Mouse (Mus musculus) cortical plate, adult 2 months (tissue): ENCODE measurements around the gene Ifitm6. TPM values are rescaled to one million over a fixed set of nuclear protein-coding genes. Genes with fewer than 3 reads are reported as not detected.

Source experiments
- H3K27ac ChIP-seq: fragments of 200-500 bp; 2 replicates; pipeline ENCODE4 v1.5.1; 2012; ENCODE audit warnings: low read length, control low read depth, inconsistent platforms; ENCODE audit not compliant: insufficient read depth
- H3K4me1 ChIP-seq: fragments of 200-500 bp; 2 replicates; pipeline ENCODE4 v1.6.1; 2011; ENCODE audit warnings: low read length; ENCODE audit not compliant: control insufficient read depth, insufficient read depth
- H3K4me3 ChIP-seq: fragments of 200-500 bp; 2 replicates; pipeline ENCODE4 v1.5.1; 2011; ENCODE audit warnings: mild to moderate bottlenecking, low read length, control low read depth; ENCODE audit not compliant: insufficient read depth
- CTCF ChIP-seq: fragments of 200-500 bp; IDR thresholded peaks from 2 replicates; pipeline ENCODE4 v1.5.1; 2011; ENCODE audit warnings: mild to moderate bottlenecking, control low read depth, low read length; ENCODE audit not compliant: insufficient read depth; ENCODE audit errors: extremely low read depth
- POLR2A ChIP-seq: fragments of 200-500 bp; IDR thresholded peaks from 2 replicates; pipeline ENCODE4 v1.6.1; 2011; ENCODE audit warnings: mild to moderate bottlenecking, low read length, control low read depth; ENCODE audit not compliant: insufficient read depth; ENCODE audit errors: extremely low read depth
- polyA plus RNA-seq: library from polyadenylated mRNA; depleted of rRNA; stranded (reverse); fragments of >200 nt; gene quantifications from 2 replicates; pipeline ENCODE4 v1.2.3, GENCODE M21; 2012

The Ifitm6 gene
- polyA plus RNA-seq, 1 experiment, result 1.3 TPM

- Histone ChIP-seq H3K27ac (no peak overlapping the region), H3K4me1 (peaks cover 2% of the 10 kb centered on the region; the same call in 1 of the 2 replicates), H3K4me3 (no peak overlapping the region)
- no peak for TF ChIP-seq POLR2A
Measured at GRCm38 (mm10) chr7:141056976-141057375, 39.3 kb upstream of the Ifitm6 start.

GRCm38 (mm10) chr7:141055785-141056184 lies 38.1 kb upstream of the Ifitm6 start:
- no peak overlapping the region for H3K27ac ChIP-seq
- TF ChIP-seq CTCF, result no peak
- no peak for TF ChIP-seq POLR2A
- H3K4me1 ChIP-seq, result no peaks in the 10 kb centered on the region
- H3K4me3 ChIP-seq, result no peak overlapping the region

DNA sequence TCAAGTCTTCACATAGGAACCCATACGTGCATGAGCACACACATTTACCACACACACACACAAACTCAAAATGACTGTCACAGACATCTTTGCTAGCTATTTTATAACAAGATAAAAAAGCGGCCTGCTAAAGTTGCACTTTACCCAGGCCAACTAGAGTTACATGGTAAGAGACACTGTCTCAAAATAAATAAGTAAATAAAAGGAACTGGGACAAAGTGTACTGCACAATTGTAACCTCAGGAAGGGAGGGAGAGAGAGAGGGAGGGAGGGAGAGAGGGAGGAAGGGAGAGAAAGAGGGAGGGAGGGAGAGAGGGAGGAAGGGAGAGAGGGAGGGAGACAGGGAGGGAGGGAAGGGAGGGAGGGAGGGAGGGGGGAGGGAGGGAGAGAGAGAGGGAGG lies 34.7 kb upstream of the Ifitm6 start:
- Histone ChIP-seq H3K4me1 (peaks cover 4% of the 10 kb centered on the region), H3K4me3 (no peak overlapping the region), H3K27ac (no peak overlapping the region)
- TF ChIP-seq POLR2A (no peak), CTCF (no peak)

GRCm38 (mm10) chr7:141052016-141052415 lies 34.3 kb upstream of the Ifitm6 start:
- H3K4me3 ChIP-seq, result no peak overlapping the region
- TF ChIP-seq CTCF, result no peak
- no peak for TF ChIP-seq POLR2A
- H3K4me1 ChIP-seq, result peaks cover 5% of the 10 kb centered on the region
- H3K27ac ChIP-seq, result no peak overlapping the region

DNA sequence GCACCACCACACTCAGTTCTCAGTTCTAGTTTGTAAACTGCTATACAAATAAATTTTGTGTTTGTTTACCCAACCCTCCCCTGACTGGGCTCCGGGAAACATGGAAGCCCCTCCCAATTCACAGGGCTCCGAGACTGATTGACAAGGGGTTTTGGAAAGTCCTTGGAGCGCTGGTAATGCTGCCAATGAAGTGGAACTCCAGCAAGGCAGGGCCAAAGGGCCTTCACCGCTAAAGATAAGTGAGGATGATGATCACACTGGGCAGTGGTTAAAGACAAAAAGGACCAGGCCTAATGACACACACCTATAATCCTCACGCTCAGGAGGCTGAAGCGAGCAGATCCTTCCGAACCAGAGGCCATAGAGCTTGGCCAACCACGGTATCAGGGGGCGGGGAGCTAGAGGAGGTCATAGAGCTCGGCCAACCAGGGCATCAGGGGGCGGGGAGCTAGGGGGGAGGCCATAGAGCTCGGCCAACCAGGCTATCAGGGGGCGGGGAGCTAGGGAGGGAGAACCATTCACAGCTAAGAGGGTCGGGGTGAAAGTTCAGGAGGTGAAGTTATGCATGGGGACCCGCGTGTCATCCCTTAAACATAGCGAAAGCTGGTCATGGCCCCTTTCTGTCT lies 33.4 kb upstream of the Ifitm6 start:
- TF ChIP-seq POLR2A (no peak), CTCF (no peak)
- Histone ChIP-seq H3K27ac (no peak overlapping the region), H3K4me1 (peaks cover 5% of the 10 kb centered on the region), H3K4me3 (no peak overlapping the region)

- no peak overlapping the region for H3K4me3 ChIP-seq
- peaks cover 5% of the 10 kb centered on the region for H3K4me1 ChIP-seq
- TF ChIP-seq POLR2A (no peak), CTCF (no peak)
- H3K27ac ChIP-seq, result no peak overlapping the region
Measured at GRCm38 (mm10) chr7:141049326-141049725, 31.6 kb upstream of the Ifitm6 start.

GRCm38 (mm10) chr7:141048226-141049218 lies 30.8 kb upstream of the Ifitm6 start:
- TF ChIP-seq CTCF (peak; percentile 79), POLR2A (no peak)
- Histone ChIP-seq H3K4me1 (peaks cover 5% of the 10 kb centered on the region), H3K4me3 (peak overlapping the region; percentile 6; the same call in 1 of the 2 replicates), H3K27ac (no peak overlapping the region)

GRCm38 (mm10) chr7:141047581-141048225 lies 30.0 kb upstream of the Ifitm6 start:
- Histone ChIP-seq H3K4me3 (peak overlapping the region; percentile 6; the same call in 1 of the 2 replicates), H3K27ac (peak overlapping the region; percentile 24; the same call in 1 of the 2 replicates), H3K4me1 (peaks cover 5% of the 10 kb centered on the region)
- TF ChIP-seq CTCF (no peak), POLR2A (peak; percentile 30; the same call in 1 of the 2 replicates)

GRCm38 (mm10) chr7:141046931-141047580 lies 29.3 kb upstream of the Ifitm6 start:
- TF ChIP-seq CTCF, result no peak
- Histone ChIP-seq H3K4me1 (peaks cover 5% of the 10 kb centered on the region), H3K4me3 (no peak overlapping the region), H3K27ac (peak overlapping the region; percentile 24; the same call in 1 of the 2 replicates)
